9 mouse cellular contexts compared by ENCODE assay signal in the genomic region with DNA sequence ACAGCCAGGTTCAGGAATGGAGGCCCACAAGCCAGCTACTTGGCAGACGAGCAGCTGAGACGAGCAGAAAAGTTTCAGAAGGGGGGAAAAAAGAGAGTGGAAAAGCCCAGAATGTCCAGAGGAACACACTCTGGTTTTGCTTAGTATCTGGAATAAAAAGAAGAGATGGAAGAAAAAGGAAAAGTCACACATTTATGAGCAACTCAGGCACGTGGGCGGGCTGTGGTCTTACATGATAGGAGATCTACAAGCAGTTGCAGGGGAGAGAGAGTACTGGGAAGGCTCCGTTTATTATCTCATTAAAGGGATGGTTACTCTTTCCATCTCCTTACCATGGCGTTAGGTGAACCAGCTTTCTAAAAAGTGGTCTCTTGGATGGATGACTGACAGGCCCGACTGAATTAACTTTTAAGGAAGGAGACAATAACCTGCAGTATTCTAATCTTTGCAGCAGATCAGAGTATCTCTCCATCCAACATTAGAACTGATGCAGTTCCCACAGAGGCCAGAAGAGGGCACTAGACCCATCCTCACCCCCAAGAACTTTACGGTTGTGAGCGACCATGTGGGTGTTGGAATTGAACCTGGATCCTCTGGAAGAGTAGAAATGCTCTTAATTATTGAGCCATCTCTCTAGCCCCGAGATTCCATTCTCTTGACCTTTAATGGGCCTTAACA. TPM values are rescaled to one million over a fixed set of nuclear protein-coding genes. Genes with fewer than 3 reads are reported as not detected.
DNase-seq lines count a peak whose midpoint lies in the region; ATAC-seq and TF ChIP-seq lines count a peak whose summit lies in the region.
"Had no signal": no experiment of that assay in that cellular context is flagged by ENCODE, and none has a peak within 500 bp of the region (broad histone marks: within the 10 kb centered on the region; RNA-seq: fewer than 3 reads in every experiment).

No protein-coding gene starts in this region.

- peak; percentile 41 to 84 for DNase-seq in adrenal gland, adult (ENCODE audit: inconsistent age in 2 of 2, low spot score in 1 of 2)
- DNase-seq in adrenal gland, adult 8-10 months = no peak
- DNase-seq in kidney, postnatal 0 days (ENCODE audit: low spot score) = no peak
- DNase-seq in G1E (ENCODE audit: low spot score) = peak; percentile 43
- DNase-seq in cerebellum, postnatal 36 days = peak; percentile 35 to 50
- DNase-seq in limb, embryonic 11.5 days (ENCODE audit: low spot score) = peak; percentile 54

- no peaks in the 10 kb centered on the region for H3K27me3 ChIP-seq in kidney, postnatal 0 days (ENCODE audit: insufficient read depth, low read length)
- H3K27me3 ChIP-seq in kidney, embryonic 15.5 days = no peaks in the 10 kb centered on the region
- H3K27me3 ChIP-seq in G1E (ENCODE audit: insufficient read depth, low read length) = peaks cover 24% of the 10 kb centered on the region
- no peaks in the 10 kb centered on the region for H3K27me3 ChIP-seq in limb, embryonic 11.5 days (ENCODE audit: control insufficient read depth, insufficient read depth, low read length)
- no peaks in the 10 kb centered on the region for H3K27me3 ChIP-seq in small intestine, adult 2 months (ENCODE audit: control insufficient read depth, insufficient read depth, low read length)
- H3K27me3 ChIP-seq: heart, embryonic 13.5 days had no signal

- no peak for TF ChIP-seq POLR2A in small intestine, adult 2 months (IDR thresholded peaks at IDR 0.05; ENCODE audit: low read depth, low read length)

- no peak overlapping the region for H3K27ac ChIP-seq in kidney, postnatal 0 days
- no peak overlapping the region for H3K27ac ChIP-seq in kidney, embryonic 15.5 days
- no peak overlapping the region for H3K27ac ChIP-seq in limb, embryonic 11.5 days (replicated peaks; ENCODE audit: low read depth, low read length)
- no peak overlapping the region for H3K27ac ChIP-seq in small intestine, adult 2 months (ENCODE audit: insufficient read depth, low read depth, low read length)
- H3K27ac ChIP-seq: heart, embryonic 13.5 days had no signal

- no peaks in the 10 kb centered on the region for H3K36me3 ChIP-seq in kidney, postnatal 0 days (ENCODE audit: insufficient read depth, low read length)
- H3K36me3 ChIP-seq in kidney, embryonic 15.5 days = no peaks in the 10 kb centered on the region
- no peaks in the 10 kb centered on the region for H3K36me3 ChIP-seq in G1E (replicated peaks)
- H3K36me3 ChIP-seq in limb, embryonic 11.5 days (ENCODE audit: control insufficient read depth, insufficient read depth, low read length) = no peaks in the 10 kb centered on the region
- H3K36me3 ChIP-seq in small intestine, adult 2 months (ENCODE audit: control insufficient read depth, insufficient read depth, low read length) = no peaks in the 10 kb centered on the region
- H3K36me3 ChIP-seq: heart, embryonic 13.5 days had no signal

- H3K9me3 ChIP-seq in kidney, postnatal 0 days (replicated peaks; ENCODE audit: low read length) = no peaks in the 10 kb centered on the region
- no peaks in the 10 kb centered on the region for H3K9me3 ChIP-seq in kidney, embryonic 15.5 days (replicated peaks)
- H3K9me3 ChIP-seq in G1E (replicated peaks) = no peaks in the 10 kb centered on the region; the same call in 1 of the 2 replicates
- H3K9me3 ChIP-seq in limb, embryonic 11.5 days (ENCODE audit: control insufficient read depth, low read length) = no peaks in the 10 kb centered on the region

- no peak overlapping the region for H3K4me2 ChIP-seq in kidney, postnatal 0 days (ENCODE audit: low read length)
- H3K4me2 ChIP-seq in kidney, embryonic 15.5 days = no peak overlapping the region
- no peak overlapping the region for H3K4me2 ChIP-seq in limb, embryonic 11.5 days (ENCODE audit: low read depth, severe bottlenecking)
- H3K4me2 ChIP-seq: heart, embryonic 13.5 days had no signal

- peak; percentile 82 for TF ChIP-seq CTCF in kidney, postnatal 0 days (IDR thresholded peaks at IDR 0.05; ENCODE audit: low read depth)
- peak; percentile 88 for TF ChIP-seq CTCF in G1E (IDR thresholded peaks at IDR 0.05; ENCODE audit: low read depth, low read length)
- TF ChIP-seq CTCF in small intestine, adult 2 months (IDR thresholded peaks at IDR 0.05; ENCODE audit: extremely low read depth, insufficient read length, insufficient replicate concordance, low read depth, low read length) = peak; percentile 68; the same call in 1 of the 2 replicates

- ATAC-seq in kidney, postnatal 0 days (replicated peaks; ENCODE audit: low FRiP score, low read depth) = no peak
- ATAC-seq in kidney, embryonic 15.5 days (replicated peaks; ENCODE audit: low FRiP score) = no peak
- no peak for ATAC-seq in G1E (ENCODE audit: extremely low read depth, insufficient number of reproducible peaks, low FRiP score, poor library complexity, severe bottlenecking)
- ATAC-seq in limb, embryonic 11.5 days (ENCODE audit: insufficient number of reproducible peaks, low FRiP score, low TSS enrichment, low read depth) = no peak

- 68% methylated on average over 10 of the region's 10 CpGs for WGBS in kidney, postnatal 0 days
- WGBS in kidney, embryonic 15.5 days = 62% methylated on average over 10 of the region's 10 CpGs
- 64% methylated on average over 10 of the region's 10 CpGs for WGBS in limb, embryonic 11.5 days
- WGBS in small intestine, adult 2 months = 52% methylated on average over 10 of the region's 10 CpGs

- no peaks in the 10 kb centered on the region for H3K4me1 ChIP-seq in kidney, postnatal 0 days (replicated peaks; ENCODE audit: insufficient read depth, low read length)
- H3K4me1 ChIP-seq in kidney, embryonic 15.5 days = no peaks in the 10 kb centered on the region
- H3K4me1 ChIP-seq in G1E (ENCODE audit: insufficient read depth, low read depth, low read length) = peaks cover 9% of the 10 kb centered on the region
- H3K4me1 ChIP-seq in limb, embryonic 11.5 days (ENCODE audit: control insufficient read depth, insufficient read depth, low read length) = no peaks in the 10 kb centered on the region
- no peaks in the 10 kb centered on the region for H3K4me1 ChIP-seq in small intestine, adult 2 months (ENCODE audit: control insufficient read depth, insufficient read depth, insufficient read length, low read length)
- H3K4me1 ChIP-seq: heart, embryonic 13.5 days had no signal

- no peak overlapping the region for H3K4me3 ChIP-seq in kidney, postnatal 0 days (replicated peaks; ENCODE audit: low read depth, low read length)
- H3K4me3 ChIP-seq in kidney, embryonic 15.5 days (replicated peaks) = no peak overlapping the region
- no peak overlapping the region for H3K4me3 ChIP-seq in G1E (ENCODE audit: low read depth, low read length)
- H3K4me3 ChIP-seq in limb, embryonic 11.5 days (ENCODE audit: low read depth, low read length) = no peak overlapping the region
- no peak overlapping the region for H3K4me3 ChIP-seq in small intestine, adult 2 months (ENCODE audit: low read depth, low read length)
- H3K4me3 ChIP-seq: heart, embryonic 13.5 days had no signal

- H3K9ac ChIP-seq in kidney, postnatal 0 days (ENCODE audit: low read depth, low read length) = no peak overlapping the region
- no peak overlapping the region for H3K9ac ChIP-seq in kidney, embryonic 15.5 days
- H3K9ac ChIP-seq in limb, embryonic 11.5 days (ENCODE audit: low read length) = no peak overlapping the region
- H3K9ac ChIP-seq: heart, embryonic 13.5 days had no signal

RNA-seq across cellular contexts. Expression of a gene that starts 25.7 kb away (rescaled TPM):
- total RNA-seq in adrenal gland, adult 8-10 months (2022) = 100 to 1,000 TPM; 109 to 191 (median 172) TPM
- polyA plus RNA-seq in kidney, postnatal 0 days (2015; fragmentation: Nextera tagmentation; extraction: Ambion mirVana) = 72.0 and 77.3 TPM in 2 replicates
- 108 and 109 TPM in 2 replicates for polyA plus RNA-seq in kidney, embryonic 15.5 days (2015; fragmentation: Nextera tagmentation; extraction: Ambion mirVana)
- 421 and 506 TPM in 2 replicates for total RNA-seq in G1E (2014; fragmentation: Nextera tagmentation)
- 66.9 and 77.6 TPM in 2 replicates for total RNA-seq in G1E (2017)
- polyA plus RNA-seq in G1E (2012) = 65.3 and 67.7 TPM in 2 replicates
- 128 and 135 TPM in 2 replicates for polyA plus RNA-seq in limb, embryonic 11.5 days (2014; fragmentation: Nextera tagmentation; extraction: Ambion mirVana)
- polyA plus RNA-seq in small intestine, adult 2 months (2012; rRNA removed) = 93.8 and 145 TPM in 2 replicates

Comparison
In these comparisons a context has a peak if more than half of its experiments do, and no peak if none do; other contexts are left out.
1. DNase-seq: peak in adrenal gland, adult (2 of 2), G1E (single experiment), cerebellum, postnatal 36 days (2 of 2) and limb, embryonic 11.5 days (single experiment); none in adrenal gland, adult 8-10 months (single experiment) and kidney, postnatal 0 days (single experiment).
2. Peak in every context shown above with its lines, with median percentiles within 50 percentile points of each other: CTCF ChIP-seq.